Mouse (Mus musculus) embryo, embryonic 10 days (tissue): ENCODE results near the gene Unc13d.

Experiments used
- DNase-seq: peaks from one replicate; pipeline ENCODE4 v3.0.0-alpha.2; 2015; ENCODE audit warnings: low spot score

Unc13d gene

GRCm38 (mm10) chr11:116076836-116077235, 925 bp downstream of the Unc13d start:
- no peak for DNase-seq

DNA sequence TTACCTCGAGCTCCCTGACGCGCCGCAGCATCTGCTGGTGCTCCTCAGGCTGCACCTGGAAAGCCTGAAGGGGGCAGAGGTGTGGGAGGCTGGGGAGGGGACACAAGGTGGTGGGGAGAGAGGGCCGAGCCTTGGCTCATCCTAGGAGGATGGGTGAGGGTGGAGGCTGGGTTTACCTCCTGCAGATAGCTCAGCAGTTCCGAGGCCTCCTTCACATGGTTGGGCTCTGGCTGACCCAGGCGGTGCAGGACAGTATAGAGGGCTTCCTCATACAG, 1.6 kb downstream of the Unc13d start:
- DNase-seq, result no peak

GRCm38 (mm10) chr11:116075539-116076265, 2.1 kb downstream of the Unc13d start:
- no peak for DNase-seq

GRCm38 (mm10) chr11:116074436-116074991, 3.2 kb downstream of the Unc13d start:
- no peak for DNase-seq

GRCm38 (mm10) chr11:116072608-116073007, 5.2 kb downstream of the Unc13d start:
- DNase-seq, result no peak

DNA sequence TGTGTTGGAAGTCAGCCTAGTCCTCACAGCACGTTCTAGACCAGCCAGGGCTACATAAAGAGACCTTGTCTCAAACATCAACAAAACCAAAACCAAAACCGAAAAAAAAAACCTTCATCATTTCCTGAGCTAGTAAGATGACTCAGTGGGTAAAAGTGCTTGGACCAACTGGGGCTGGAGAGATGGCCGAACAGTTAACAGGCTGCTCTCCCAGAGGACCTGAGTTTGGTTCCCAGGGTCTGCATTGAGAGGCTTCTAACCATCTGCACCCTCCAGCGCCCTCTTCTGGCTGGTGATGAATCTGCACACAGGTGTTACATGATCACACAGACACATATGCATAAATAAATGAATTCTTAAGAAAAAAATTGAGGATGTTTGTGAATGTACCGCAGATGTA, 6.3 kb downstream of the Unc13d start:
- DNase-seq, result no peak

- no peak for DNase-seq
Observed at GRCm38 (mm10) chr11:116065345-116065744, 12.4 kb downstream of the Unc13d start.

DNA sequence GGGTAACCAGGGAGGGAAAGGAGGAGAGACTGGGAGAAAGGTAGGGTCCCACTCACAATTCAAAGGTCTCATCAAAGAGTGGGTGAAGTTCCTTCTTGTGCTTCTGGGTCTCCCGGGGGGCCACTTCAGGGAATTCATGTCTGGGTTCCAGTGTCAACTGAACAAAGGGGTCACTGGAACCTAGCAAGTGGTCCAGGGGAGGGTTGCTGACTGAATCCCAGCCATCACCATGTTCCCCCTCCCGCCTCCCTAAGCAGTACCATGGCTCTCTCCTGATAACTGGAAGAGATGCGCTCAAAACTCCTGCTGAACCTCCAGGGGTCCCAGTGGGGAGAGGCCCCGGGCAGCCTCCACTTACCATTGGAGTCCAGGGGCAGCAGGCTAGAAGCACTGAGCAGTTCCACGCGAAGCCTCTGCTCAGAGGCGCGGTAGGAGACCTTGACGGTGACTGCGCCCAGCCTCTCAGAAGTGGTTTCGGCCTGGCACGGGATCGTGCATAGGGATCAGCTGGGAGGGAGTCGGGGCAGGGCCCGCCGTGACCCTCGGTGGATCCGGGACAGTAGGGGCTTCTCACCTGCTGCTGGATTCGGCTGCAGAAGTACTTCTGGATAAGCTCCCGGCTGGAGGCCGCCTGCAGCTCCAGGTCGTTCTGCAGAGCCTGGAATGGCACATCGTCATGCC, 13.4 kb downstream of the Unc13d start:
- DNase-seq, result no peak

DNA sequence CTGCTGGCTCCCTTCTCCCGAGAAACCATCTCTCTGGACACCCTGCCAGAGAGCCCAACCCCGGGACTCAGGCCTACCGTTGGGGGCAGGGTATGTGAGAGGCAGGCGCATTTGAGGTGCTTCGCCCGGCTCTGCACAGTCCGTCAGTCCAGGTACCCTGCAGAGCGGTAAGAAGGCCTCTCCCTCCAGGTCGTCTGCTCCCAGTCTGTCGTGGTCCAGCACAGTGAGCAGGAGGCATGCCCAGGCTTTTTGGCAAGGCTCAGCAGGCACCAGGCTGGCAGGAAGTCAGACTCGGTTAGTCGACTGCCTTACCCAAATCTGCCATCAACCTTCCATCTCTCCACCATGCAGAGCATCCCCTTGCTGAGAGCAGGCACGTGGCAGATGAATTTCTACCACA, 14.2 kb downstream of the Unc13d start:
- no peak for DNase-seq

GRCm38 (mm10) chr11:116062521-116062920, 15.2 kb downstream of the Unc13d start:
- no peak for DNase-seq

- no peak for DNase-seq
Observed at GRCm38 (mm10) chr11:116061641-116062415, 15.9 kb downstream of the Unc13d start.

- no peak for DNase-seq
Observed at GRCm38 (mm10) chr11:116060596-116060995, 17.2 kb downstream of the Unc13d start.

- DNase-seq, result no peak
Observed at GRCm38 (mm10) chr11:116059691-116060025, 18.1 kb downstream of the Unc13d start.

GRCm38 (mm10) chr11:116058868-116059690, 18.7 kb downstream of the Unc13d start:
- no peak for DNase-seq

DNA sequence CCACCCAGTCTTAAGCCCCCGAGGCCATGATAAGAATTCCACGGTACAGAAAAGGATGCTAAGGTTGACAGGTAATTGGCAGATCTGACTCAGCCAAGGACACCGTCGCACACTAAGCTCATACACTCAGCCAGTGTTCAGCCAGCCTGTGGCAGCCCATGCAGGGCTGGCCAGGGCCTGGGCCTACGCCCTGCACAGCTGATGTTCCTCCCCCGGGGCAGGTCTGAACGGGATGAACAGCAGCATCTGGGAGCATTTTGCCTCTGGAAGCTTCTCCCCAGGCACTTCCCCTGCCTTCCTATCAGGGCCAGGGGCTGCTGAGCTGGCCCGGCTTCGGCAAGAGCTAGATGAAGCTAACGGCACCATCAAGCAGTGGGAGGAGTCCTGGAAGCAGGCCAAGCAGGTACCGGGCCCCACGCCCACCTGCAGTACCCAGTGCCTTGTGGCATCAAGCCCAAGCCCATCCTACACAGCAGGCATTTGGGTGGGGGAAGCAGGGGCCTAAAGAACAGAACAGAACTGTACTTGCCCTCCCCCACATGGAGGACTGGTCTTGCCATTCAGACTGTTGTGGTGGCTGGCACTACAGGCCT, 19.6 kb downstream of the Unc13d start:
- no peak for DNase-seq

DNA sequence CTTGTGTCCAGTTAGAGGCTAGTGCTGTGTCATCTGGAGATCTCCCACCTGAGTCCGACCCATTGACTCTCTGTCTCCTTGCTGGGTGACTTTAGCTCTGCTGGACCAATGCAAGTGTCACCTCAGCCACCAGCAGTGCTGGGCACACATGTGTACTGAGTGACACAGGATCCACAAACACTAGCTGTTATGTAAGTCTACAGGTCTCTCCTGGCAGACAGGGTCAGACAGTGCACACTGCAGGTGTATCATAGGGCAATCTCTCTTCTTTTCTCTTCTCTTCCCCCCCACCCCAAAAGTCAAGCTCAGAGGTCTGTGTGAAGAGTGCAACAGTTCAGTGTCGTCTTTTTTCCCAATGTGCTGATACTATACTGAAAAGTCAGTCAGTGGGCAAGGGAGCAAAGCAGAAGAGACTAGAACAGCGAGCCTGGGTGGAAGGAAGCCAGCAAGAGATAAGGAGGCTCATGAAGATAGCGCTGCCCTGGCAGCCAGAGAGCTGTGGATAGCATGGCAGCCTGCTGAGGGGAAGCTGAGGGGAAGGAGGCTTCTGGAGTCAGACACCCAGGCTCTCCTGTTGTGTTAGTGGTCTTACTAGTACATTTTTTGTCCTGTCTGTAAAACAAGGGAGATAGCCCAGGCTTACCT, 20.4 kb downstream of the Unc13d start:
- no peak for DNase-seq

- DNase-seq, result no peak
Observed at GRCm38 (mm10) chr11:116055873-116056272, 21.9 kb downstream of the Unc13d start.

- DNase-seq, result no peak
Observed at GRCm38 (mm10) chr11:116053510-116054229, 24.1 kb downstream of the Unc13d start.

DNA sequence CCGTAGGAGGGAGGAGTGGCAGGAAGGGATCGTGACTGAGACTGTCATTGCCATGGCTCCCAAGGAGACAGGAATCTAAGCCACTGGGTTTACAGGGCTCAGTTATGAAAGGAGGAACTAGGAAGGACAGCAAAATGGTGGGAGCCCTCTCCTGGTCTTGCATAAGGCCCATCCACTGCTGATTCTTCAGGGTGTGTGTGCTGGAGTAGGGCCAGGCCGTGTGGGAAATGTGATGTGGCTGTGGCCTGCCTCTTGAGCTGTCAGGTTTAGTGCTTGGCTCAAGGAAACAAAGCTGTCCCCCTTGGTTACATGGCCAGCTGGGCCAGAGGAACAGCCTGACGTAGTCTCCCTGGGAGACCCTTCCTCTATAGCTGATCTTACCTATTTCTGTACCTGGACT, 27.6 kb downstream of the Unc13d start:
- DNase-seq, result no peak

DNA sequence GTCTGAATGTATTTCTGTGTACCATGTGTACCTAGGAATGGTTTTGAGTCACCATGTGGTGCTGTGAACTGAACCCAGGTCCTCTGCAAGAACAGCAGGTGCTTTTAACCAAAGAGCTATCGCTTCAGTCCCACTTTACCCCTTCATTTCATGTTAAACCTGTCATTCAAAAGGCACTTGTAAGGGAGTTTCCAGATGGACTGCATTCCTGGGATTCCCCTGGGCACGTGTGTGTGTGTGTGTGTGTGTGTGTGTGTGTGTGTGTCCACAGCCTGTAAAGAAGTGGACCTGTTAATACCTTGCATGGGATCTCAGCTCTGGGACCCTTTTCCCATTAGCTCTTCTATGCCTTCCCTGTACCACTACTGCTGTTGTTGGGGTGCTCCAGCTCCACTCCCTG, 28.2 kb downstream of the Unc13d start:
- no peak for DNase-seq

DNA sequence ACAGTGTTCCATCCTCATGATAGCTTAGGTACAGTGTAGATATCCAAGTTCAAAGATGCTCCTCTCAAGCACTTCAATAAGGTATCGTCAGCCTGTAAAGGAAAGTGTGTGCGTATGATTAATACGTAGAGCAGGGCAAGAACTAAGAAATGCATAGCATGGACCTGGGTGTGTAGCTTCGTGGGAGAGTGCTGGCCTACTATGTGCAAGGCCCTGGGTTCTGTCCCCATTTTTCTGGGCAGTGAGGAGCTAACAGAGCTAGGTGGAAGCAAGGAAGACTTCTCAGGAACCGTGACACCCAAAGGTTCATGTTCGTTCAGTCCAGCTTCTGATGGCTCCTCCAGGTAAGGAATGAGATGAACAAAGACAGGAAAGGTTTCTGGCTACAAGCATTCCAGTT, 32.6 kb downstream of the Unc13d start:
- DNase-seq, result no peak
